Mouse (Mus musculus) adrenal gland, adult (tissue): Measurements from ENCODE around the gene Slc2a4.
"Not testable (repeated sequence)": the region's sequence is repeated elsewhere in the genome, so short reads cannot be mapped to it uniquely, and the experiment has no call there.

ENCODE experiments used
- DNase-seq, 2 experiments: peaks; one replicate each; pipeline ENCODE4 v3.0.0; 2022 to 2023; ENCODE audit warnings: low spot score in 1 of 2; ENCODE audit not compliant: inconsistent age in 2 of 2

Slc2a4 gene

GRCm38 (mm10) chr11:69974907-69975306, 26.9 kb upstream of the Slc2a4 start:
- DNase-seq = peak in 1 of 2 experiments; percentile 72

GRCm38 (mm10) chr11:69970775-69971174, 22.8 kb upstream of the Slc2a4 start:
- DNase-seq = peak in 1 of 2 experiments; percentile 18

- DNase-seq = no peak
These were observed 22.2 kb upstream of the Slc2a4 start for GRCm38 (mm10) chr11:69970222-69970621.

- peak in 1 of 2 experiments; percentile 18 for DNase-seq
These were observed 20.8 kb upstream of the Slc2a4 start for GRCm38 (mm10) chr11:69968793-69969192.

- peak in 1 of 2 experiments; percentile 29 for DNase-seq
These were observed 19.0 kb upstream of the Slc2a4 start for GRCm38 (mm10) chr11:69966860-69967517.

GRCm38 (mm10) chr11:69966006-69966859, 18.2 kb upstream of the Slc2a4 start:
- peak in 1 of 2 experiments; percentile 77 for DNase-seq

- peak in 1 of 2 experiments; percentile 39 for DNase-seq
These were observed 17.4 kb upstream of the Slc2a4 start for GRCm38 (mm10) chr11:69965271-69966005.

- DNase-seq = peak in 1 of 2 experiments; percentile 18
These were observed 16.8 kb upstream of the Slc2a4 start, which contains the start of gene Cldn7 for GRCm38 (mm10) chr11:69964650-69965270. Cldn7 (plus strand) TSS chr11:69964779.

GRCm38 (mm10) chr11:69961841-69962240, 13.9 kb upstream of the Slc2a4 start:
- no peak for DNase-seq

GRCm38 (mm10) chr11:69960616-69961015, 12.6 kb upstream of the Slc2a4 start:
- DNase-seq = peak in 1 of 2 experiments; percentile 23

GRCm38 (mm10) chr11:69956218-69956617, 8.2 kb upstream of the Slc2a4 start:
- DNase-seq = peak in 1 of 2 experiments; percentile 45

GRCm38 (mm10) chr11:69955618-69956017, 7.6 kb upstream of the Slc2a4 start:
- DNase-seq = not testable (repeated sequence)

- DNase-seq = no peak
These were observed 5.4 kb upstream of the Slc2a4 start for GRCm38 (mm10) chr11:69953267-69953915.

GRCm38 (mm10) chr11:69952274-69952673, 4.3 kb upstream of the Slc2a4 start:
- DNase-seq = no peak

GRCm38 (mm10) chr11:69950807-69951459, 2.9 kb upstream of the Slc2a4 start:
- DNase-seq = peak in 1 of 2 experiments; percentile 69

GRCm38 (mm10) chr11:69948763-69949150, 769 bp upstream of the Slc2a4 start:
- DNase-seq = peak; percentile 88 to 96

- peak; percentile 70 to 77 for DNase-seq
These were observed 487 bp downstream of the Slc2a4 start for GRCm38 (mm10) chr11:69947337-69948065.

GRCm38 (mm10) chr11:69945997-69946891, 1.7 kb downstream of the Slc2a4 start:
- peak in 1 of 2 experiments; percentile 40 for DNase-seq
